Mouse (Mus musculus): ENCODE measurements around the gene Ngrn.

Gene Ngrn

DNA sequence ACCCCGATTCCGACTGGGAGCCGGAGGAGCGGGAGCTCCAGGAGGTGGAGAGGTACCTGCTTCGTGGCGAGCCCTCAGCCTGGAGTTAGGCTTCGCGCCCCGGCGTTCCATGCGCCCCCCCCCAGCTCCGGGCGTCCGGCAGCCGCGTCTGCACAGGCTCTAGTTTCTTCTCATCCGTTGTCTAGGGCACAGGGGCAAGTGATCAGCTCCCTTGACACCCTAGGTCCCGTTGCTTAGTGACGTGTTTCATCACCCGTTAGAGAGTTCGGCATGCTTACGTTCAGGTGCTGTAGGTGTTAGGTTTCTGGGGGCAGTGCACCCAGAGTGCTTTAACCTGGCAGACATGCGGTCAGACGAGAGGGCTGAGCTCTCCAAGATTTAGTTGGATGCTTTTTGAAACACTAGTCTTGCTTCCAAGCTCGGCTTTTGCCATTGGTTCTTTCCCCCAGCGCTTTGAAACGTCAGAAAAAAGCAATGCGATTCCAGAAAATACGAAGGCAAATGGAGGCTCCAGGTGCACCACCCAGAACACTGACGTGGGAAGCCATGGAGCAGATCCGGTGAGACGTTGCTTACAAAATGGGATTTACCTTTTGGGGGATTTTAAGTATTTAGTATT lies 466 bp downstream of the Ngrn start:
- WGBS, result 1% methylated on average over 32 of the region's 32 CpGs

DNA sequence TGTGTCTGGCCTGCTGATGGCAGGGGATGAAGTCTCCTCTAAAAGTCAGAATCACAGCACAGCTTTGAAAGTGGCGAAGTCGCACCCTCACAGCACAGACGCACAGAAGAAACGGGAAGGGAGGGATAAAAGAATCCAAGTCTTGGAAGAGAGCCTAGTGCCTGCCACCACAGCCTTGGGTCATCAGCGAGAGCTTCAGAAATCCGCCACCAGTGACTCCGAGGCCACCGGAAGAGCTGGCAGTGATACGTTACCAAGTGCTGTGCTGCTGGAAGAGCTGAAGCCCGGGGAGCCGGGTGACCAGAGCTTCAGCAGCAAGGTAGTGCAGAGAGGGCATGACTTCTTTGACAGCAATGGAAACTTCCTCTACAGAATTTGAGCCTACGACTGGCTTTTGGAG lies 3.6 kb downstream of the Ngrn start:
- 87% methylated on average over 12 of the region's 12 CpGs for WGBS

DNA sequence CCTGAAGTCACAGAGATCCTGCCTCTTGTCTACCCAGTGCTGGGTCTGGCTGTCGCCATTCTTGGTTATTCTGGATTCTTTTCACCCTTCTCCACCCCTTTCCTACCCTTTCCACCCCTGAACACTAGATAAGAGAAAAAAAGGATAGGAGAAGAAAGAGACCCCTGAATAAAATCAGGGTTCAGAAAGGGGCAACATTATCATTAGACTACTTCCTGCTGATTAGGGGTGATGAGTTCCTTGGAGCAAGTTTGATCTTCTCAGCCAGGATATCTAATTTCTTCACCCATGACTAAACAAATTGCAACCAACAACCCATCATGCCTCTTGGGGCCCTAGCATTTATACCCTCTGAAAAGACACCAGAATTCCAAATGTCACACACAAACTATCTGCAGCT lies 6.7 kb downstream of the Ngrn start:
- 86% methylated on average over 1 of the region's 1 CpGs for WGBS

DNA sequence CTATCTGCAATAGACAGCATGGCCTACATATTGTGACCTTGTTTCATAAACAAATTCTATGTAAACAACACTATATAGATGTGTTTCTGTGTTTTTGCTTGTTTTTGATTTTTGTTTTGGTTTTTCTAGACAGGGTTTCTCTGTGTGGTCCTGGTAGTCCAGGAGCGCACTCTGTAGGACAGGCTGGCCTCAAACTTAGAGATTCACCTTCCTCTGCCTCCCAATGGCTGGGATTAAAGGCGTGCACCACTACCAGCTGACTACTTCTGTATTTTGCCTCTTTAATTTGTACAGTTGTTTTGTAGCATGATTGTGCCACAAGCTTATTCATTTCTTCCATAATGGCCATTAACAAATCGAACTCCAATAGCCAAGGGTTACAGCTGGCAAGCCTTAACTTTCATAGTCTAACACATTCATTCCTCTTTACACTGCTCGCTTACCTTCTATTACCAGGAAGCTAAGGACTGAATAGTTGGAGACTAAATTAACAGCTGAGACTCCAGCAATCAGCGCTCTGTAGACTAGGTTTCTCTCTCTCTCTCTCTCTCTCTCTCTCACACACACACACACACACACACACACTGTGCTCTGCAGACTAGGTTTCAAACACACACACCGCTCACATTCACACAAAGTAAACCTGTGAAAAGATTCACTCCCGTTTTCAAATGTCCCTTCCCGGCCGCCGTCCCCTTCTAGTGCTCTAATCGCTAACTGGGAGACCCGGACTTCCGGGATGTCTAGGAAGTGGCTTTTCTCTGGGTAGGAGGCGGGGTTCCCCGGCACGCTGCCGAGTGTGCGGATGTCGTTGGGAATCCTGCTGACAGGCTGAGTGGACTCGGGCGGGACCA lies 8.1 kb downstream of the Ngrn start, which contains the start of gene Vps33b:
TSS of gene Vps33b (plus strand) at position 753 of the 854 bp plus-strand sequence.
- WGBS, result 3% methylated on average over 21 of the region's 21 CpGs

DNA sequence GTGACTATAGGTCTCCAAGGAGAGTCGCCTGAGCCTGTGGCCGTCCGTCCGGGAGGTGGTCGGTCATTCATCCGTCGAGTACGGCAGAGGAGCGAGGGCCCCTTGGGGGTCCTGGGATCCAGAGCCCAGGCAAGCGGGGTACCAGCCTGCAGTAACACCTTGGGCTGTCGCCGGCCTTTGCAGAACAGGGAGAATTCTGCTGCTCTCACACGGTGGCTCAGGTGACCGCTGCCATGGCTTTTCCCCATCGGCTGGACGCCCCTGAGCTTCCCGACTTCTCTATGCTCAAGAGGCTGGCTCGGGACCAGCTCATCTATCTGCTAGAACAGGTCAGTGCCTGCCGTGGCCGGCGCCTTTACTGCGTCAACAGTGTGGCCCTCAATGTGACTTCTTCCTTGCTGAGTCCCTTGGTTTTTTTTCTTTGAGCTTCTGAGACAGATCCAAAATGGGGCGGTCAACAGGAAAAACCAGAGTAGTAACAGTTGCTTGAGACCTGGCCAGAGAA lies 8.8 kb downstream of the Ngrn start:
- WGBS, result under 1% methylated on average over 23 of the region's 23 CpGs

DNA sequence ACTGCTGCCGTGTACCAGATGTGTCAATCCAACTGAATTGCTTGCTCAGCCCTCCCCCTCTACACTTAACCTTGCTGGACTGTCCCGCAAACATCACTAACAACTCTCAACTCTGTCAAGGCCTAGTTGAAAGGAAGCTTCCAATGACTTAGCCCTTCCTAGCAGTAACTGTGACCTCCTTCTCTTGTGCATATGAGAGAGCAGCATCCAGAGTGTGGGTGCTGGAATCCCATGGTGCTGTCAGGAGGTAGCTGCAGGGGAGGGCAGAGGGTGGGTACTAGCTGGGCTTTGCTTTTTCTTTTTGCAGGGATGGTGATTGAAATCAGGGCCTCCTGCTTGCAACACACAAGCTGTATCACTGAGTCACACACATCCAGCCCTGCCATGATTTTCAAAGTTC lies 12.4 kb downstream of the Ngrn start:
- WGBS, result 97% methylated on average over 2 of the region's 2 CpGs

DNA sequence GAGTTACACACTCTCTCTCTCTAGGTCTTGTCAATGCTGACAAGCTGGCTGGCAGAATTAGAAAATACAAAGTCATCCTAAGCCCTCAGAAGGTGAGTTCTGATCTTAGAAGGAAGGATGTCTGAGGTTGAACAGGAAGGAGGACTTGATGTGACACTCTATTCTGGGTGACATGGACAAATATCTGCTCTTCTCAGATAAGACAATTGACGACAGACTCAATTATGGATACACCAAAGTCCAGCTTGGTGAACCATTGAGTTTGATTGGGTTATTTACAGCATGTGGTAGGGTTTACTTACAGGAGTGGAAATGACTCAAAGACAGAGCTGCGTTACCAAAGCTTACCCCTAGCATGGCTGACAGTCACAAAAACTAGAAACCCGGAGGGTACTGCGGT lies 15.4 kb downstream of the Ngrn start:
- 97% methylated on average over 4 of the region's 4 CpGs for WGBS

DNA sequence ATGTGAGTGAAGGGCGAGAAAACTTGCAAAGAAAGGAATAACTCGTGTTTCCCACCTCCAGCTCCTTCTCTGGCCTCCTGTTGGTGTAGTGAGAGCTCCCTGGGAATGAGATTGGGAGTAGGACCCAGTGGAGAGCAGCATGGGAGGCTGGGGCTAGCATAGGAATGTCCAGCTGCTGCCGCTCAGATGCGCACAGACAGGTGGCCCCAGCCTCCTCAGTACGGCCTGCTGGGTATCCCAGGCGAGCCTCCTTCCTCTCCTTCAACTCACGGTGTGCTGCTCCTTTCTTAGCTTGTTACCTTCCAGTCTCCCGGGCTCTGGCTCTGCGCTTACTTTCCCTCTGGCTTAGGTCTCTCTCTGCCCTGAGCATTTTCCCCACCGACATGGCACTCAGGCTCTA lies 19.0 kb downstream of the Ngrn start:
- WGBS, result 89% methylated on average over 10 of the region's 10 CpGs

DNA sequence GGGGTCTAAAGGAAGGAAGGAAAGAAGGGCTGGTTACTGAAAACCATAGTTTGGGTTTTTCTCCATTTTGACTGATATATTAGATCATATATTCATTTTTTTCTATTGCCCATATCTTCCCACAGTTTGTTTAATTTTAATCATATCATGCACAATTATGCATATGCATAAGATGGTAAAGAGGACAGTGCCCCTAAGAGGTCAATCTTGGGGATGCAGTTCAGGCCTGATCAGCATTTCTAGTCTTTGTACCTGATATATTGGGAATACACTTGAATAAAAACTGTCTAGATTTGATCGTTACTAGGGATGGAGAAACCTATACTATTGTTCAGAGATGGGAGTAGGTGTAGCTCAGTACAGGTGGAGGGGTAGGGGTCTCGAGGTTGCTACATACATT lies 20.0 kb downstream of the Ngrn start:
- 89% methylated on average over 2 of the region's 2 CpGs for WGBS

DNA sequence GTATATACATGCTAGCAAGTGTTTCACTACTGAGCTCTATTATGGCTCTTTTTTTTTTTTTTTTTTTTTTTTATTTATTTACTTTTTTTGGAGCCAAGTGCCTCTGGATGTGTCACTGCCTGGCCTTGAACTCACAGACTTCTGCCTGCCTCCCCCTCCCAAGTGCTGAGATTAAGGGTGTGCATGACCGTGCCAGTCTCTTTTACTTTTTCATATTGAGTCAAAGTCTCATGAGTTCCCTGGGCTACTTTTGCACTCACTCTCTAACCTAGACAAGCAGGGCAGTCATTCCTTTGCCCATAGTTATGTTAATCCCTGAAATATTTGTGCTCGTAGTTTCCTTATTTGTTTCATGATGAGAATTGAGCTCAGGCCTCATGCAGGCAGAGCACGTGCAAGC lies 20.6 kb downstream of the Ngrn start:
- 84% methylated on average over 3 of the region's 3 CpGs for WGBS

DNA sequence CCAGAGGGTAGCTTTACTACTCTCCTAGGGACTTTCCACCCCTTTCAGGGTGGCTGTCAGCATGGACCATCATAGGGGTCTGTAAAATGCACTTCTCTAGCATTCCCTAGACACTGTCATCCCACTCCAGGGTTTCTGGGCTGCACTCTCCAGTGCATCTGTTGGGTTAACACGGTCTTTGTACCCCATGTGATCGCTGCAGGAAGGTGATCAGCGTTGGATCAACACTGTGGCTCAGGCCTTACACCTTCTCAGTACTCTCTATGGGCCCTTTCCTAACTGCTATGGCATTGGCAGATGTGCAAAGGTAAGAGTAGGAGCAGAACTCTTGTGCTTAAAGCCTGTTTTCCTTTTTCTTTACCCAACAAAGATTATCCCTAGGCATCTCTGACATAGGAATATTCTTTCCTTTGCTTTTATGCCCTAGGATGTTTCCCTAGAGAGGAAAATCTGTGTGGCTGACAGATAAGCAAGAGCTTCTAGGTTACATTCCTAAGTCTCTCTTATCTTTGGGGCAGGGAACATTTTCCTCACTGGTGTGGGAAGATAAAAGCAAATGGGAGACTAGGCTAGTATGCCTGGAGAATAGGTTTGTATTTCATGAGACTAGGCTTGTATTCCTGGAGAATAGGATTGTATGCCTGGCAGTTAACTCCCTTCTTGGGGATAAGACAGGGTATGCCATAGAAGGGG lies 22.4 kb downstream of the Ngrn start:
- WGBS, result 86% methylated on average over 3 of the region's 3 CpGs

DNA sequence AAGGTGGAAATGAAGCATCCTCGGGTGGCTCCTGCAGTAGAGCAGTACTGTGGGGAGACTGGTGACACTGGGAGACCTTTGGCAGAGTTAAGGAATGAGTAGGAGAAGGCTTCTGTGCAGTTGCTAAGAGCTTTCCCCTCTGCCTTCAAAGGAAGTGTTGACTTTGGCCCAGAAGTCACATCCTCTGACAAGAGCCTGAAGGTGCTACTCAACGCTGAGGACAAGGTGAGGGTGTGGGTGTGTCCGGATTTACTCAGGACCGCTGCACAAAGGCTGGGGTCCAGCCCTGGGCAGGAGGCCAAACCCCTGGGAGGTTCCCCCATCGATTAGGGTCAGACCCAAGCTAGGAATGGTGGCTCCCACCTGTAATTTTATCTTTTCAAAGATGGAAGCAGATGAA lies 23.4 kb downstream of the Ngrn start:
- 91% methylated on average over 5 of the region's 5 CpGs for WGBS

DNA sequence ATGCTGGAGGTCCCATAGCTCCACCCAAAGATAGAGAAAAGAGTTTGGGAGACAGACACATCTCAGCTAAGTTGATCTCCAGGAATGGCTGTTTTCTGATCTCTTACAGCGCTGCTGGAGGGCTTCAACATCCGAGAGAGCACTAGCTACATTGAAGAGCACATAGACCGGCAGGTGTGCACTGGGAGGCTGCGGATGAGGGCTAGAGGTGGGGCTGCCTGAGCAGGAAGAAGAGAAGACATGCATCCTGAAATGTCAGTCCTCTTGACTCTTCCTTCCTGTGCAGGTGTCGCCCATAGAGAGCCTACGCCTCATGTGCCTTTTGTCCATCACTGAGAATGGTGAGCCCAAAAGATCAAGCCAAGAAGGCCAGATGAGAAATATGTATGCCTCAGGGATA lies 24.7 kb downstream of the Ngrn start:
- WGBS, result 92% methylated on average over 6 of the region's 6 CpGs

DNA sequence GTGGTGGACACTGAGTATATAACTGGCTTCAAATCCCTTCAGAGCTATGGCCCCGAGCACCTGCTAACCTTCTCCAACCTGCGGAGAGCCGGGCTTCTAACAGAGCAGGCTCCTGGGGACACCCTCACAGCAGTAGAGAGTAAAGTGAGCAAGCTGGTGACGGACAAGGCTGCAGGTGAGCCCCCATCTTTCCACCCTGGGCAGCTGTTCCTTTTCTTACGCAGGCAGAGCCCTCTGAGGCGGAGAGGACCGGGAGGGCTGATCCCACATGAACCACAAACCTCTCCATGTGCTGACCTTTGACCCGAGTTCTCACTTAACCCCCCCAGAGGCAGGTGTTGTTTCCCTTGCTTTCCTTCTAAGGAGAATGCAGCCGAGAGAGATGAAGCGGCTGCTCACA lies 26.7 kb downstream of the Ngrn start:
- WGBS, result 92% methylated on average over 10 of the region's 10 CpGs

DNA sequence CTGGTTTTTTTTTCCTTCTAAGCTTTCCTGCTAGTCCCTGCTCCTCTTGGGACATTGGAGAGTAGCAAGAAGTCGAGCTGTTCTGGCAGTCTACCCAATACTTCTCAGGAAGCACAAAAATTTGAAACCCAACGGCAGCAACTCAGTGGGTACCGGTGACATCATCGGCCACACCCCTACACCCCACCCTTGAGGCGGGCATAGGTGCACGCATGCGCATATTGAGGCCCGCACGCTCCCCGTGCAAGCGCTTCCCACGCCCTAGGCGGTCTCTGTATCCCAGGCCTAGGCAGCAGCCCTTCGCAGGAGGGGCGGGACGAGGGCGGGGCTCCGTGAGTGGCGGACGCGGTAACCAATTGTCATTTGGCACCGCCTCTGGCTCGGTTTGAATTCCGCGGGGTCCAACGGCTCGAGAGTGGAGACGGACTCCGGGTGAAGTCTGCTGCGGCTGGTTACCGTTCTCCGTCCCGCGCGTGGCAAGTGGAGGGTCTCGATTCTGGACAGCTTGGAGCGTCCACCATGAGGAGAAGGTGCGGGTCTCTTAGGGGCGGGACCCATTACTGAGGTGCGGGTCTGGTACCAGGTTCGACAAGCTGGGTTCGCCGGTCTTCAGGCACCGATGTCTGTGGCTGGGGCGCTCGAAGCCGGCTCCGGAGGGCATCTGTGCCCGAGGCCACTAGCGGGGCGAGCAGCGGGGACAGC lies 33.2 kb downstream of the Ngrn start, which contains the start of gene Prc1:
TSS of gene Prc1 (plus strand) at position 389 of the 702 bp plus-strand sequence.
- under 1% methylated on average over 52 of the region's 52 CpGs for WGBS

DNA sequence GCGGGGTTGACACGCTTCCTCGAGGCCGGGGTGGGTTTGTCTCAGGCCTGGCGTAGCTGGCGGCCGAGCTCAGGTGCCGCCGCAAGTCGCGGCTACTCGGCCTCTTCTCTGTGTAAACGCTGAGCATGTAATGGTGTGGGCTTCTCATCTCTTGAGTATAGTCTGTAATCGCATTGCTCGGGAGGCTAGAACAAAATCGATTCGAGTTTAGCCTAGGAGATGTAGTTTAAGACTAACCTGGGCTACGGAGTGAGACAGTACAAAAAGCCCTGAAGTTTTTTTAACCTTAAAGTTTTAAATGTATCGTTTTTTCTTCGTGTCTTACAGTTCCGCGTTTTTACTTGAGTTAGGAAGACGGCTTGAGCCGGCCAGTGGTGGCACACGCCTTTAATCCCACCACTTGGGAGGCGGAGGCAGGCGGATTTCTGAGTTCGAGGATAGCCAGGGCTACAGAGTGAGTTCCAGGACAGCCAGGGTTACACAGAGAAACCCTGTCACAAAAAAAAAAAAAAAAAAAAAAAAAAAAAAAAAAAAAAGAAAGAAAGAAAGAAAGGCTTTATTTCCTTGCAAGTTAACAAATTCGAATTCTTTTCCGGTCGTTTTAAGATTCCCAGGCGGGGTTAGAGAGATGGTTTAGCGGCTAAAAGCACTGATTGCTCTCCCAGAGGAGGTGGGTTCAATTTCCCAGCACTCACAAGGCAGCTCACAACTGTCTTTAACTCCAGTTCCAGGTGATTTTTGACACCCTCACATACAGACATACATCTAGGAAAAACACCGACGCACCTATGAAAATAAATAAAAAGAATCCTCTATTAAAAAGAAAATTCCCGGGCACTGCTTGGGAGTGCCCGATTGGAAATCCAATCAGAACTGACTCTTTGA lies 34.0 kb downstream of the Ngrn start:
- WGBS, result 6% methylated on average over 37 of the region's 37 CpGs

DNA sequence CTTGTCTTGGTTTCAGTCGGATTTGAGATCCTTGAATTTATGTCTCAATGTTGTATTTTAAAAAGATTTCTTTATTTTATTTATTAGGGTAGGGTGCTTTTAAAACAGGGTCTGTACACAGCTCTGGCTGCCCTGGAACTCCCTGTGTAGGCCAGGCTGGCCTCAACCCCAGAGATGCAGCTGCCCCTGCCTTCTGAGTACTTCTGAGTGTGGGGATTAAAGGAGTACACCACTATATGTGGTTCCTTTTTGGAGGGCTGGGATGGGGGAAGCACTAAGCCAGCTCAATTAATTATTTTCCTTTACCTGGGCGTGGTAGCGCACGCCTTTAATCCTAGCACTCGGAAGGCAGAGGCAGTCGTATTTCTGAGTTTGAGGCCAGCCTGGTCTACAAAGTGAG lies 35.4 kb downstream of the Ngrn start:
- 94% methylated on average over 6 of the region's 6 CpGs for WGBS

DNA sequence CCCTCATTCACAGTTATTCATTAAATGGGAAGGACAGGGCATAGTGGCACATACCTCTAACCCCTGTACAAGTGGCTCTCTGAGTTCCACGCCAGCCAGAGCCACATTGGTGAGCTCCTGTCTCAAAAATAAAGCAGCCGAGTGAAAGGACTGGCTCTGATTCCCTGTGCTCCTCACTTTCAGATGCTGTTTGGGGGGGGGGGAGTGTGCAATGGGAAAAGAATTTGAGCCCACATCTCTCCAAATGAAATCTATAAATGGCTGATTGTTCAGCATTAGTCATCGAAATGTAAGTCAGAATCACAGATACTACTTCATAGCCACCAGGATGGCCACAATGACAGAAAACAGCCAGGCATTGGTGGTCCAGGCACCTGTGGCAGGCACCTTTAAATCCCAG lies 36.0 kb downstream of the Ngrn start:
- 76% methylated on average over 3 of the region's 3 CpGs for WGBS

DNA sequence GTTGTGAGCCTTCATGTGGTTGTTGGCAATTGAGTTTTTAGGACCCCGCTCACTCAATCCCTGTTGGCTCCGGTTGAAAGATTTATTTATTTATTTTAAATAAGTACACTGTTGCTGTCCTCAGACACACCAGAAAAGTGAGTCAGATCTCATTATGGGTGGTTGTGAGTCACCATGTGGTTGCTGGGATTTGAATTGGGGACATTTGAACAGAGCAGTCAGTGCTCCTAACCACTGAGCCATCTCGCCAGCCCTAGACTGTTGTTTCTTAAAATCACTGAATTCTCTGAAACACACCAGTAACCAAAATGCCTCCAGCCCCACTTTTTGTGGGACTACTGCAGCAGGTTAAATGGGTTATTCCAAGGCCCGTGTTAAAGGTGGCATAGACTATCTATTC lies 37.7 kb downstream of the Ngrn start:
- WGBS, result 92% methylated on average over 4 of the region's 4 CpGs

DNA sequence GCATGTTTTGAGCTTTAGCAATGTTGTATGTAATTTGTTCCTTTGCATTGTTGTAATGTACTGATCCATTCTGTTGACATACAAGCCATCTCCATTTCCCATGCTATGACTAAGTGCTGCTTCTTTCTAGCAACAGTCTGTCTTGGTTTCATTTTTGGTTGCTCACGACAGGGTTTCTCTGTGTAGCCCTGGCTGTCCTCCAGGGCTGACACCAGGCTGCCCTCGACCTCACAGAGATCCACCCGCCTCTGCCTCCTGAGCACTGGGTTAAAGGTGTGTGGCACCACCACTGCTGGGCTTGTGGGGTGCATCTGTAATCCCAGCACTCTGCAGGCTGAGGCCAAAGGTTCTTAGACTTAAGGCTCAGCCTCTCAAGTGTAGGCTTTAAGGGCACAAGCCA lies 38.6 kb downstream of the Ngrn start:
- WGBS, result 79% methylated on average over 3 of the region's 3 CpGs

DNA sequence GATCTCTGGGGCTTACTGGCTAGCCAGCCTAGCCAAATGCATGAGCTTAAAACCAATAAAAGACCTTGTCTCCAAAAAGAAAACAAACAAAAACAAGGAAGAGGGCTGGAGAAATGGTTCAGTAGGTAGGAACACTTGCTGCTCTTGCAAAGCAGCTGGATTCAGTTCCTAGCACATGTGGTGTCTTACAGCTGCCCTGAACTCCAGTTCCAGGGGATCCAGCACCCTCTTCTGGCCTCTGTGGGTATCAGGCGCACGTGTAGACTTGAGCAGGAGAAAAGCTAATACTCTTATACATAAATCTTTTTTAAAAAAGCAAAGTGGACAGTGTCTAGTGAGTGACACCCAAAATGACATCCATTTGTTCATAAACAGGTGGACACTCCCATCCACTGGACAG lies 40.5 kb downstream of the Ngrn start:
- WGBS, result 96% methylated on average over 2 of the region's 2 CpGs

All from cerebral cortex, adult 2 months (tissue).